Mouse (Mus musculus) CH12.LX (cell line): ENCODE measurements around the gene Tex21. TPM values are rescaled to one million over a fixed set of nuclear protein-coding genes. Genes with fewer than 3 reads are reported as not detected.

Source experiments
- DNase-seq: peaks from one replicate; pipeline ENCODE4 v3.0.0-alpha.2; 2013; ENCODE audit errors: extremely low read depth
- H3K27ac ChIP-seq: 2 replicates; pipeline ENCODE4 v1.5.1; 2012; ENCODE audit warnings: low read depth, mild to moderate bottlenecking, control low read depth, moderate library complexity; ENCODE audit not compliant: insufficient read depth
- H3K27me3 ChIP-seq: replicated peaks from 2 replicates; pipeline ENCODE3; 2012; ENCODE audit warnings: inconsistent platforms
- H3K36me3 ChIP-seq, 2 experiments: replicated peaks in 1 of 2; 2 replicates each; pipeline versions ENCODE3 to v1.6.1; 2012; ENCODE audit warnings: inconsistent platforms in 1 of 2, low read length in 1 of 2, mild to moderate bottlenecking in 1 of 2, mixed read lengths in 1 of 2, moderate library complexity in 1 of 2; ENCODE audit not compliant: control insufficient read depth in 1 of 2, insufficient read depth in 1 of 2
- H3K4me1 ChIP-seq, 2 experiments: 2 replicates each; pipeline ENCODE4 v1.6.1; 2012; ENCODE audit warnings: inconsistent platforms in 1 of 2, moderate library complexity in 1 of 2; ENCODE audit not compliant: insufficient read depth in 2 of 2, control insufficient read depth in 1 of 2
- H3K4me2 ChIP-seq: 2 replicates; pipeline ENCODE4 v1.6.1; 2012; ENCODE audit warnings: low read depth, mild to moderate bottlenecking, control low read depth; ENCODE audit not compliant: poor library complexity, insufficient read depth, severe bottlenecking
- H3K4me3 ChIP-seq, 3 experiments: fragments of 150-350 bp in 1 of 3; sonication (generic) in 1 of 3; replicated peaks in 1 of 3; 2 replicates each; pipeline versions ENCODE3 to v1.5.1; 2011 to 2012; ENCODE audit warnings: low read depth in 2 of 3, low read length in 2 of 3, mild to moderate bottlenecking in 2 of 3, moderate library complexity in 2 of 3, control low read depth in 1 of 3, improper control_type of control experiment in 1 of 3, inconsistent platforms in 1 of 3, mixed read lengths in 1 of 3; ENCODE audit not compliant: poor library complexity in 1 of 3
- H3K79me2 ChIP-seq: replicated peaks from 2 replicates; pipeline ENCODE4 v1.6.1; 2012; ENCODE audit warnings: mild to moderate bottlenecking, moderate library complexity; ENCODE audit not compliant: control insufficient read depth, poor library complexity, insufficient read depth, severe bottlenecking; ENCODE audit errors: extremely low read depth
- H3K9ac ChIP-seq: 2 replicates; pipeline ENCODE4 v1.6.1; 2012; ENCODE audit warnings: low read depth, mild to moderate bottlenecking, control low read depth, moderate library complexity; ENCODE audit not compliant: insufficient read depth
- H3K9me3 ChIP-seq: replicated peaks from 2 replicates; pipeline ENCODE3; 2012; ENCODE audit warnings: low read length, inconsistent platforms, mixed read lengths
- BHLHE40 ChIP-seq: IDR thresholded peaks from 2 replicates; pipeline ENCODE4 v1.6.1; 2011; ENCODE audit warnings: mild to moderate bottlenecking, low read depth, low read length, improper control_type of control experiment
- CHD1 ChIP-seq: IDR thresholded peaks from 2 replicates; pipeline ENCODE4 v1.6.1; 2012; ENCODE audit warnings: low read depth, low read length, improper control_type of control experiment, inconsistent platforms
- CHD2 ChIP-seq: IDR thresholded peaks from 2 replicates; pipeline ENCODE4 v1.6.1; 2011; ENCODE audit warnings: low read length, improper control_type of control experiment
- CTCF ChIP-seq, 2 experiments: IDR thresholded peaks in 1 of 2; conservative IDR thresholded peaks in 1 of 2; 2 replicates each; pipeline ENCODE4 v1.5.1; 2011 to 2012; ENCODE audit warnings: low read depth in 2 of 2, low read length in 2 of 2, improper control_type of control experiment in 1 of 2, inconsistent platforms in 1 of 2, mild to moderate bottlenecking in 1 of 2, moderate library complexity in 1 of 2
- E2F4 ChIP-seq: IDR thresholded peaks from 2 replicates; pipeline ENCODE4 v1.6.1; 2011; ENCODE audit warnings: low read depth, low read length, improper control_type of control experiment; ENCODE audit not compliant: insufficient replicate concordance
- EP300 ChIP-seq: IDR thresholded peaks from 2 replicates; pipeline ENCODE4 v1.6.1; 2011; ENCODE audit warnings: low read length, improper control_type of control experiment
- GABPA ChIP-seq: IDR thresholded peaks from 2 replicates; pipeline ENCODE4 v1.6.1; 2012; ENCODE audit warnings: low read depth, low read length, improper control_type of control experiment, inconsistent platforms; ENCODE audit not compliant: insufficient replicate concordance
- HCFC1 ChIP-seq: IDR thresholded peaks from 2 replicates; pipeline ENCODE4 v1.6.1; 2012; ENCODE audit warnings: low read depth, mild to moderate bottlenecking, inconsistent platforms, low read length, improper control_type of control experiment
- IRF4 ChIP-seq: IDR thresholded peaks from 2 replicates; pipeline ENCODE4 v1.6.1; 2014; ENCODE audit warnings: low read depth, mild to moderate bottlenecking, inconsistent platforms, low read length, improper control_type of control experiment
- JUND ChIP-seq: conservative IDR thresholded peaks from 2 replicates; pipeline ENCODE4 v1.6.1; 2011; ENCODE audit warnings: low read depth, low read length, improper control_type of control experiment
- KAT2A ChIP-seq: IDR thresholded peaks from 2 replicates; pipeline ENCODE4 v1.6.1; 2012; ENCODE audit warnings: low read length, improper control_type of control experiment, inconsistent platforms; ENCODE audit not compliant: insufficient replicate concordance
- MAFK ChIP-seq: IDR thresholded peaks from 2 replicates; pipeline ENCODE4 v1.6.1; 2011; ENCODE audit warnings: low read length, improper control_type of control experiment; ENCODE audit not compliant: insufficient replicate concordance
- MAX ChIP-seq: IDR thresholded peaks from 2 replicates; pipeline ENCODE4 v1.6.1; 2011; ENCODE audit warnings: low read length, improper control_type of control experiment
- MAZ ChIP-seq: IDR thresholded peaks from 2 replicates; pipeline ENCODE4 v1.6.1; 2012; ENCODE audit warnings: low read depth, mild to moderate bottlenecking, inconsistent platforms, low read length, improper control_type of control experiment, moderate library complexity
- MEF2A ChIP-seq: IDR thresholded peaks from 2 replicates; pipeline ENCODE4 v1.6.1; 2014; ENCODE audit warnings: low read depth, mild to moderate bottlenecking, inconsistent platforms, low read length, improper control_type of control experiment, borderline replicate concordance
- MXI1 ChIP-seq: IDR thresholded peaks from 2 replicates; pipeline ENCODE4 v1.6.1; 2011; ENCODE audit warnings: mild to moderate bottlenecking, low read depth, low read length, improper control_type of control experiment
- NRF1 ChIP-seq: IDR thresholded peaks from 2 replicates; pipeline ENCODE4 v1.6.1; 2014; ENCODE audit warnings: low read depth, mild to moderate bottlenecking, inconsistent platforms, low read length, improper control_type of control experiment, moderate library complexity
- PAX5 ChIP-seq: IDR thresholded peaks from 2 replicates; pipeline ENCODE4 v1.6.1; 2012; ENCODE audit warnings: low read length, inconsistent platforms, mixed read lengths
- RAD21 ChIP-seq: IDR thresholded peaks from 2 replicates; pipeline ENCODE4 v1.6.1; 2011; ENCODE audit warnings: low read depth, mild to moderate bottlenecking, low read length, improper control_type of control experiment, moderate library complexity
- RCOR1 ChIP-seq: conservative IDR thresholded peaks from 2 replicates; pipeline ENCODE4 v1.6.1; 2012; ENCODE audit warnings: low read depth, mild to moderate bottlenecking, inconsistent platforms, low read length, improper control_type of control experiment
- SIN3A ChIP-seq: IDR thresholded peaks from 2 replicates; pipeline ENCODE4 v1.6.1; 2012; ENCODE audit warnings: low read length, improper control_type of control experiment, inconsistent platforms
- SMC3 ChIP-seq: IDR thresholded peaks from 2 replicates; pipeline ENCODE4 v1.6.1; 2011; ENCODE audit warnings: low read depth, low read length, improper control_type of control experiment
- USF1 ChIP-seq: IDR thresholded peaks from 2 replicates; pipeline ENCODE4 v1.6.1; 2014; ENCODE audit warnings: low read depth, mild to moderate bottlenecking, inconsistent platforms, low read length, improper control_type of control experiment
- USF2 ChIP-seq: conservative IDR thresholded peaks from 2 replicates; pipeline ENCODE4 v1.6.1; 2011; ENCODE audit warnings: low read depth, low read length, improper control_type of control experiment
- ZC3H11A ChIP-seq: IDR thresholded peaks from 2 replicates; pipeline ENCODE4 v1.6.1; 2012; ENCODE audit warnings: low read depth, mild to moderate bottlenecking, inconsistent platforms, low read length, improper control_type of control experiment
- ZMIZ1 ChIP-seq: IDR thresholded peaks from 2 replicates; pipeline ENCODE4 v1.6.1; 2012; ENCODE audit warnings: low read depth, mild to moderate bottlenecking, inconsistent platforms, low read length, improper control_type of control experiment
- ZNF384 ChIP-seq: IDR thresholded peaks from 2 replicates; pipeline ENCODE4 v1.6.1; 2012; ENCODE audit warnings: low read depth, low read length, improper control_type of control experiment, inconsistent platforms
- dilution Hi-C: fragments of 300-500 bp; cut with MboI; formaldehyde crosslinking; loops from 2 replicates; pipeline ENCODE4 v1.14.3; 2020; ENCODE audit warnings: low sequenced_read_pairs; ENCODE audit not compliant: extremely low pct_unique_long_range_greater_than_20kb, extremely low pct_ligation_motif_present
- in situ Hi-C: fragments of 300-500 bp; cut with MboI; formaldehyde crosslinking; loops from 3 replicates; pipeline ENCODE4 v1.14.3; 2019; ENCODE audit warnings: low sequenced_read_pairs, low pct_ligation_motif_present, low pct_unique_long_range_greater_than_20kb, mixed read lengths
- polyA plus RNA-seq: library from polyadenylated mRNA; unstranded; fragments of >175 nt; gene quantifications from 2 replicates; pipeline ENCODE4 v1.2.1, GENCODE M21; 2012; ENCODE audit warnings: low read depth; ENCODE audit not compliant: insufficient read length
- total RNA-seq, 2 experiments: library from RNA; depleted of rRNA; stranded (reverse); fragments of 300-350 nt in 1 of 2; fragments of >200 nt in 1 of 2; gene quantifications; 2 replicates each; pipeline ENCODE4 v1.2.3; 2012 to 2014

Gene Tex21
- total and polyA plus RNA-seq, 3 experiments, result 0.11 to 0.42 (median 0.29) TPM

GRCm38 (mm10) chr12:76190940-76191339 lies 55.6 kb downstream of the Tex21 start (continued):
- peak; percentile 14; the same call in 1 of the 2 replicates for TF ChIP-seq ZC3H11A
- TF ChIP-seq IRF4, result peak; percentile 44; the same call in 1 of the 2 replicates
- TF ChIP-seq SIN3A, result no peak
- peak; percentile 99 for TF ChIP-seq MAFK
- no peak for TF ChIP-seq CHD1
- TF ChIP-seq RCOR1, result no peak
- no peak for TF ChIP-seq PAX5
- peak; percentile 42 to 90; a peak in 3 of 4 replicates for TF ChIP-seq CTCF (conservative IDR thresholded peaks at IDR 0.05 in 1 of 2, IDR thresholded peaks at IDR 0.05 in 1 of 2; ENCODE audit: low read depth in 2 of 2, low read length in 2 of 2)
- peak; percentile 61; the same call in 1 of the 2 replicates for TF ChIP-seq JUND
- no peak; the same call in 1 of the 2 replicates for TF ChIP-seq HCFC1

GRCm38 (mm10) chr12:76187849-76188248 lies 58.7 kb downstream of the Tex21 start:
- no peak overlapping the region for H3K4me2 ChIP-seq
- H3K4me1 ChIP-seq, result peaks cover 0 to 6% of the 10 kb centered on the region in 2 experiments
- peak; percentile 34 for DNase-seq
- H3K27me3 ChIP-seq, result no peaks in the 10 kb centered on the region
- no peak overlapping the region for H3K4me3 ChIP-seq
- no peaks in the 10 kb centered on the region for H3K36me3 ChIP-seq
- no peaks in the 10 kb centered on the region for H3K79me2 ChIP-seq
- H3K9me3 ChIP-seq, result no peaks in the 10 kb centered on the region
- dilution Hi-C loops (no loop called here), in situ Hi-C loops (loop anchor here (25.0 kb wide), 1 partner anchor 401 kb away; no protein-coding TSS in a partner anchor)
- H3K9ac ChIP-seq, result no peak overlapping the region
- no peak overlapping the region for H3K27ac ChIP-seq
- TF ChIP-seq SMC3, result peak; percentile 63
- no peak for TF ChIP-seq NRF1
- peak in 1 of 2 experiments; percentile 77; a peak in 2 of 4 replicates for TF ChIP-seq CTCF (conservative IDR thresholded peaks at IDR 0.05 in 1 of 2, IDR thresholded peaks at IDR 0.05 in 1 of 2; ENCODE audit: low read depth in 2 of 2, low read length in 2 of 2)
- TF ChIP-seq E2F4, result no peak
- TF ChIP-seq IRF4, result no peak
- no peak for TF ChIP-seq MEF2A
- no peak for TF ChIP-seq MXI1
- no peak for TF ChIP-seq ZMIZ1
- no peak for TF ChIP-seq EP300
- TF ChIP-seq RCOR1, result no peak
- TF ChIP-seq GABPA, result no peak
- no peak for TF ChIP-seq HCFC1
- TF ChIP-seq ZC3H11A, result no peak
- TF ChIP-seq PAX5, result no peak
- no peak for TF ChIP-seq USF2
- no peak for TF ChIP-seq KAT2A
- no peak for TF ChIP-seq MAFK
- no peak for TF ChIP-seq SIN3A
- no peak for TF ChIP-seq ZNF384
- no peak for TF ChIP-seq MAX
- no peak for TF ChIP-seq MAZ
- TF ChIP-seq USF1, result no peak
- no peak for TF ChIP-seq BHLHE40
- TF ChIP-seq CHD2, result no peak
- TF ChIP-seq CHD1, result no peak
- peak; percentile 69 for TF ChIP-seq RAD21
